Mouse (Mus musculus): ENCODE measurements around the gene Rd3. TPM values are rescaled to one million over a fixed set of nuclear protein-coding genes. Genes with fewer than 3 reads are reported as not detected.

Gene Rd3
- polyA plus RNA-seq, 1 experiment from 2014 or later, result 2.8 TPM

- WGBS, result 62% methylated on average over 8 of the region's 8 CpGs
- ATAC-seq (ENCODE audit: borderline replicate concordance, extremely low read depth, low FRiP score, low TSS enrichment), result no peak
- H3K4me2 ChIP-seq, result no peak overlapping the region
- H3K27ac ChIP-seq, result no peak overlapping the region
- H3K27me3 ChIP-seq, result no peaks in the 10 kb centered on the region
- H3K4me3 ChIP-seq, result no peak overlapping the region
- no peak overlapping the region for H3K9ac ChIP-seq
- no peaks in the 10 kb centered on the region for H3K4me1 ChIP-seq
- H3K36me3 ChIP-seq, result no peaks in the 10 kb centered on the region
- no peaks in the 10 kb centered on the region for H3K9me3 ChIP-seq
These were observed 29.4 kb upstream of the Rd3 start for GRCm38 (mm10) chr1:191947796-191948195.

DNA sequence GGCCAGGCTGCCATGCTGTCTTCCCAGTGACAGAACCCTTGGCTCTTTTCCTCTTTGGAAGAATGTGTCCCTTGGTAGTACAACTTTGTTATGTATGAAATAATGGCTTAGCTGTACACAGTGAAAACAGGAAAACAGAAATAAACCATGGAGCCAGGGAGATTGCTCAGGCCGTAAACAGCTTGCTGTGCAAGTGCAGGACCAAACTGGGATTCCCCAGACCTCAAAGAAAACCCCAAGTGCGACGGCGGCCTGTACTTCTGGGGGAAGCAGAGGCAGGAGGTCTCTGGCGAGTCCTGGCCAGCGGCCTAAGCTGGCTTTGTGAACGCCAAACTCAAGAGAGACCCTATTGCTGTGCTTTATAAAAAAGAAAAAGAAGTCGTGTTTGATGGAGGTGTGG is 28.6 kb upstream of the Rd3 start:
- H3K27ac ChIP-seq, result no peak overlapping the region
- ATAC-seq (ENCODE audit: borderline replicate concordance, extremely low read depth, low FRiP score, low TSS enrichment), result no peak
- whole genome bisulfite sequencing, result 76% methylated on average over 8 of the region's 8 CpGs
- H3K27me3 ChIP-seq, result no peaks in the 10 kb centered on the region
- no peak overlapping the region for H3K4me3 ChIP-seq
- no peak overlapping the region for H3K4me2 ChIP-seq
- H3K4me1 ChIP-seq, result no peaks in the 10 kb centered on the region
- H3K9ac ChIP-seq, result no peak overlapping the region
- H3K9me3 ChIP-seq, result no peaks in the 10 kb centered on the region
- no peaks in the 10 kb centered on the region for H3K36me3 ChIP-seq

DNA sequence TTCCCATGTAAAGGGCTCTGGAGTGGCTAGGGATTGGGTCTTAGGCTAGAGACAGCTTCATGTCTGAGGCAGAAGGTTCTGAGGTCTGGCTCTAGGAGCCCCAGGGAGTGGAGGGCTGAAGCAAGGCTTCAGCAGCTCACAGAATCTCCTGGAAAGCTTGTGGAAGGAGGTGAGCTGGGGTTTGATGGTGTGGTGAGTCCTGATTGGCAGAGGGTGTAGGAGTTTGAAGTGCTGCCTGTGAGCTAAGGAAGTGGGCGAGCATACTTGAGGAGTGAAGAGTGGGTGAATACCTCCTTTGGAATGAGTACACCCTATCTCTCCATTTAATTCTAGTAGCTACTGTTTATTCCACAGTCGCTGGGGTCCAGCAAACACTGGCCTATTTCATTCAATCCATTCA is 26.6 kb upstream of the Rd3 start:
- no peak overlapping the region for H3K27ac ChIP-seq
- H3K4me3 ChIP-seq, result no peak overlapping the region
- no peaks in the 10 kb centered on the region for H3K27me3 ChIP-seq
- WGBS, result 26% methylated on average over 2 of the region's 2 CpGs
- H3K36me3 ChIP-seq, result no peaks in the 10 kb centered on the region
- no peak overlapping the region for H3K4me2 ChIP-seq
- H3K4me1 ChIP-seq, result peaks cover 3% of the 10 kb centered on the region; the same call in 1 of the 2 replicates
- H3K9me3 ChIP-seq, result no peaks in the 10 kb centered on the region
- H3K9ac ChIP-seq, result no peak overlapping the region
- no peak for ATAC-seq (ENCODE audit: borderline replicate concordance, extremely low read depth, low FRiP score, low TSS enrichment)

DNA sequence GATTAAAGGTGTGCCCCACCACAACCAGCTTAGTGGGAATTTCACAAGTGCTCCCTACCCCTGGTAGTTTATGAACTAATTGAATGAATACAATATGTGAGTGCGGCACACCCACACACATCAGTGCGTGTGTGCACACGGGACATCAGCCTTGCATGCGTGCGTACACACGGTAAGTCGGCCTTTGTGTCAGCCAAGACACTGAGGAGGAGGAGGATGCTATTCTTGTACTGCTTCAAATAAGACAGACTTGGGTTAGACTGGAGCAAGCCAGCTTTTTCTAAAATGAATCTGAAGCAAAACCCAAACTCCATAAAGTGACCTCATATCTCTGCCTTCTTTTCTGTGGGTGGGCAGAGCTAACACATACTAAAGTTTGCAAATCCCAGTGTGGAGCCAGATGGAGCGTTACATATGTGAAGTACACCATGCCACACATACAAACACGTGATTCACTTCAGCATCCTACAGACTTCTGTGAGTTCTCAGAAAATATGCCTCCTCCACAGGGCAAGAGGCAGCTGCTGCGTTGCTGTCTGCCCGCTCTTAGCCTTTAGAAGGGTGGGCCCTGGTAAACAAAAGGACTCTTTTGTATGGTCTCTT is 24.3 kb upstream of the Rd3 start:
- no peak overlapping the region for H3K4me2 ChIP-seq
- H3K27me3 ChIP-seq, result no peaks in the 10 kb centered on the region
- no peak for ATAC-seq (ENCODE audit: borderline replicate concordance, extremely low read depth, low FRiP score, low TSS enrichment)
- 85% methylated on average over 11 of the region's 11 CpGs for WGBS
- H3K9ac ChIP-seq, result no peak overlapping the region
- H3K4me3 ChIP-seq, result no peak overlapping the region
- no peaks in the 10 kb centered on the region for H3K9me3 ChIP-seq
- H3K4me1 ChIP-seq, result peaks cover 9% of the 10 kb centered on the region; the same call in 1 of the 2 replicates
- H3K27ac ChIP-seq, result no peak overlapping the region
- no peaks in the 10 kb centered on the region for H3K36me3 ChIP-seq

DNA sequence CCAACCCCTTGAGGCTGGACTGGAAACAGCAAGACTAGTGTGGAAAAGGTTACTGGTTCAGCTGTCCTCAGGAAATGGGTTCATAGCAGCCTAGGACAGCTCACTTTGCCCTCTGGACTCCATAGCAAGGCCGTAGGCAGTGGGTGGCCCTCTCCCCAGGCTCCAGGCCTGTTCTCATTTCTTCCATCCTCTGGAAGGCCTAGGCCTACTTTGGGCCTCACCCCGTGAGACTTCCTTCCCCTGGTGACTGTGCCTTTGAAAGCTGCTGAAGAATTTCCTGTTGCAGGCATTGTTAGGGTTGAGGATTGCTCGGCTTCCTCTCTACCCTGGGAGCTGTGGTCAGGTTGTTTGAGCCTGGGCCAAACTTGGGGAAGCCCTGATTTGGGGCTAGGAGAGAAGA is 22.1 kb upstream of the Rd3 start:
- WGBS, result 51% methylated on average over 3 of the region's 3 CpGs
- Histone ChIP-seq H3K9me3 (no peaks in the 10 kb centered on the region), H3K4me2 (no peak overlapping the region), H3K27ac (peak overlapping the region; percentile 76), H3K9ac (no peak overlapping the region), H3K27me3 (no peaks in the 10 kb centered on the region), H3K36me3 (no peaks in the 10 kb centered on the region), H3K4me3 (no peak overlapping the region), H3K4me1 (peaks cover 9% of the 10 kb centered on the region; the same call in 1 of the 2 replicates)
- ATAC-seq (ENCODE audit: borderline replicate concordance, extremely low read depth, low FRiP score, low TSS enrichment), result peak; percentile 66

GRCm38 (mm10) chr1:191956261-191956660 is 20.9 kb upstream of the Rd3 start:
- Histone ChIP-seq H3K4me3 (no peak overlapping the region), H3K4me1 (peaks cover 9% of the 10 kb centered on the region; the same call in 1 of the 2 replicates), H3K36me3 (no peaks in the 10 kb centered on the region), H3K9me3 (no peaks in the 10 kb centered on the region), H3K4me2 (peak overlapping the region; percentile 37), H3K9ac (0 out of 2 replicates have a peak overlapping the region, but pooled peaks have one; percentile 5), H3K27me3 (no peaks in the 10 kb centered on the region), H3K27ac (peak overlapping the region; percentile 76)
- peak; percentile 71; the same call in 1 of the 2 replicates for ATAC-seq (ENCODE audit: borderline replicate concordance, extremely low read depth, low FRiP score, low TSS enrichment)
- 47% methylated on average over 3 of the region's 3 CpGs for WGBS

DNA sequence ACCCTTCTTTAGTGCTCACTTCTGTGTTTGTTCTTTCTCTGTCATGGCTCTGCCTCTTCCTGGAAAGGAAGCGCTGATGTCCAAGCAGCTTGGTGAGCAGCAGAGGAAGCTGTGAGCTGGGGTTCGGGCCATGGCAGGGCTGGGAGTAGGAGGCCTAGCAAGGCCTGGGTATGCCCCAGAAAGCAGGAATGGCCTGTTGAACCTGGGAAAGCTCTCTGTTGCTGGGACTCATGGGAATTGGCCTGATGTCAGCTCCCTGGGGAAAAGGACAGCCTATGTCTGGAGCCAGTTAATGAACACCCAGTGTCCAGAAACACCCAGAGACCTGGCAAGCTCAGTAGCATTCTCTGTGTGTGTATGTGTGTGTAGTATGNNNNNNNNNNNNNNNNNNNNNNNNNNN is 20.3 kb upstream of the Rd3 start:
- H3K27ac ChIP-seq, result peak overlapping the region; percentile 76
- ATAC-seq (ENCODE audit: borderline replicate concordance, extremely low read depth, low FRiP score, low TSS enrichment), result peak; percentile 3; the same call in 1 of the 2 replicates
- H3K36me3 ChIP-seq, result no peaks in the 10 kb centered on the region
- no peaks in the 10 kb centered on the region for H3K27me3 ChIP-seq
- 60% methylated on average over 2 of the region's 2 CpGs for WGBS
- no peak overlapping the region for H3K4me3 ChIP-seq
- H3K9me3 ChIP-seq, result no peaks in the 10 kb centered on the region
- peak overlapping the region; percentile 37 for H3K4me2 ChIP-seq
- peaks cover 9% of the 10 kb centered on the region; the same call in 1 of the 2 replicates for H3K4me1 ChIP-seq
- H3K9ac ChIP-seq, result 0 out of 2 replicates have a peak overlapping the region, but pooled peaks have one; percentile 5

DNA sequence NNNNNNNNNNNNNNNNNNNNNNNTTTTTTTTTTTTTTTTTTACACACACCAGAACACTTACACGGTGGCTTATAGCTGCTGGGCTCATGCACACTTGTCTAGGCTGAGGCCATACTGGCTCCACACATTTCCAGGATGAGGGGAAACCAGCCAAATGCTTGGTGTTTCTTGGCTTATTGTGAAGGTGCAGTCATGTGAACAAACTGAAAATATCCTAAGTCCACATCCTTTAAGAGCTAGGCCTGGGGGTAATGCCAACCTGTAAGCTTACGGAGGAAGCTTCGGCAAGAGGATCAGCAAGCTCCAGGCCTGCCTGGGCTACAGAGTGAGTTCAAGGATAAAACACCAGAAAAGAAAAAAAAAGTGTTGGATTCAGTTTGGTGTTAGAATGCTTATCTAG is 19.8 kb upstream of the Rd3 start:
- peaks cover 9% of the 10 kb centered on the region; the same call in 1 of the 2 replicates for H3K4me1 ChIP-seq
- no peak overlapping the region for H3K4me2 ChIP-seq
- H3K27me3 ChIP-seq, result no peaks in the 10 kb centered on the region
- 0 out of 2 replicates have a peak overlapping the region, but pooled peaks have one; percentile 76 for H3K27ac ChIP-seq
- ATAC-seq (ENCODE audit: borderline replicate concordance, extremely low read depth, low FRiP score, low TSS enrichment), result no peak
- no peaks in the 10 kb centered on the region for H3K9me3 ChIP-seq
- 68% methylated on average over 3 of the region's 3 CpGs for WGBS
- no peak overlapping the region for H3K9ac ChIP-seq
- H3K4me3 ChIP-seq, result no peak overlapping the region
- no peaks in the 10 kb centered on the region for H3K36me3 ChIP-seq

- no peak for ATAC-seq (ENCODE audit: borderline replicate concordance, extremely low read depth, low FRiP score, low TSS enrichment)
- Histone ChIP-seq H3K36me3 (no peaks in the 10 kb centered on the region), H3K4me3 (no peak overlapping the region), H3K9ac (no peak overlapping the region), H3K27ac (no peak overlapping the region), H3K4me2 (no peak overlapping the region), H3K27me3 (no peaks in the 10 kb centered on the region), H3K4me1 (peaks cover 6% of the 10 kb centered on the region; the same call in 1 of the 2 replicates), H3K9me3 (no peaks in the 10 kb centered on the region)
- 35% methylated on average over 2 of the region's 2 CpGs for WGBS
These were observed 16.2 kb upstream of the Rd3 start for GRCm38 (mm10) chr1:191960946-191961345.

DNA sequence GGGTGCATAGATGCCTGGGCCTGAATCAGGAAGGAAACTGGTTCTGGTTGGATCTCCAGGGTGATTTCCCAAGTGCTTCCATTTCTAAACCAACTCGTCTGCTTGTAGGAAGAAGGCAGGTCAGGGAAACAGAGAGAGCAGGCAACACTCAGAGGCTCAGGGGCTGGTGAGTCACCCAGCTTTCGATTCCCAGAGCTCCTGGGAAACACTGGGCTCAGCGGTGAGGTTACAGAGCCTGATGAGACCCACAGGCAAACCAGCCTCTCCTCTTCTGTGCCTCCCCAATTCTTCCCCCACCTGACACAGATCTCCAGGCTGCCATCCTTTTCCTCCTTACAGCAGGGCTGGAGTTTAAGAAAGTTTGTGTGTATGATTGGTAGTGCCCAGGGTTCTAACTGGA is 13.8 kb upstream of the Rd3 start:
- Histone ChIP-seq H3K36me3 (no peaks in the 10 kb centered on the region), H3K27ac (no peak overlapping the region), H3K4me2 (no peak overlapping the region), H3K4me1 (0 out of 2 replicates have a peak, but pooled peaks cover 2% of the 10 kb centered on the region), H3K9me3 (no peaks in the 10 kb centered on the region), H3K4me3 (no peak overlapping the region), H3K27me3 (no peaks in the 10 kb centered on the region), H3K9ac (no peak overlapping the region)
- ATAC-seq (ENCODE audit: borderline replicate concordance, extremely low read depth, low FRiP score, low TSS enrichment), result no peak
- 63% methylated on average over 3 of the region's 3 CpGs for WGBS

DNA sequence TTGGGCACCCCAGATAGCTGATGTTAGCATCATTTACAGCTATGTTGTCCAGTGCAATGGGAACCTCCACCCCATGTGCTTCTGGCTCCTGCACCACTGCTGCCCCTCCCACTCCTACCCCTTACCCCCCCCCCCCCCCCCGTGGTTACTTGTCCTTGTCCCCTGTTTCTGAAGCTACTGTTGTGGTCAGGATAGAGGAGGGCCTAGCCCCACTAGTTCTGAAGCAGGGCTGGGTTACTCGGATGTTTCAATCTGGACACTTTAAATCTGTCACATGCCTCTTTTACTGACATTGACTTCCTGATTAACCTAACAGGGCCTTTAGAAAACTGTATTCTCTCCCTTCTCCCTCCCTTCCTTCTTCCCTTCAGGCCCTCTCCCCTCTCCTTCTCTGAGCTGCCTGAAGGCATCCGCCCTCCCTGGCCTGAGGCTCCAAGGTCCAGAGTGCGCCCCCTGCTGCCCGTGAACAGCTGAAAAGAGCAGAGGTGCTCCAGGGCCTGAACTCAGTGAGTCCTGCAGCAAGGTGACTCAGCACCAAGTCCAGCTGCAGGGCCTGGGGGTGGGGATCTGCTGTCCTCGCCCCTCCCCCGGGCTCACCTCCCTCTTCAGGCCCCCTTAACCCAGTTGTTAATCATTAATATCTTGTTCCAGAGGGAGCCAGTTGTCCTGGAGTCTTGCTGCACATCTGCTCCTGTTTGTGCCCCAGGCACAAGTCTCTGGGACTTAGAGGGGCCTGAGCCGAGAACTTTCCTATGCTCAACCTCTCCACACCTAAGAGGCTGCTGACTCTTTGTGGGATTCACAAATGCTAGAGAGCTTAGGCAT is 13.0 kb upstream of the Rd3 start:
- no peak overlapping the region for H3K4me3 ChIP-seq
- peak; percentile 80 for ATAC-seq (ENCODE audit: borderline replicate concordance, extremely low read depth, low FRiP score, low TSS enrichment)
- no peaks in the 10 kb centered on the region for H3K9me3 ChIP-seq
- WGBS, result 24% methylated on average over 8 of the region's 8 CpGs
- H3K27ac ChIP-seq, result no peak overlapping the region
- H3K4me1 ChIP-seq, result 0 out of 2 replicates have a peak, but pooled peaks cover 2% of the 10 kb centered on the region
- no peaks in the 10 kb centered on the region for H3K27me3 ChIP-seq
- H3K9ac ChIP-seq, result no peak overlapping the region
- H3K36me3 ChIP-seq, result no peaks in the 10 kb centered on the region
- no peak overlapping the region for H3K4me2 ChIP-seq

All from lung, embryonic 15.5 days (tissue).